Comparison of ENCODE assay signal across 25 mouse cellular contexts in the genomic region with DNA sequence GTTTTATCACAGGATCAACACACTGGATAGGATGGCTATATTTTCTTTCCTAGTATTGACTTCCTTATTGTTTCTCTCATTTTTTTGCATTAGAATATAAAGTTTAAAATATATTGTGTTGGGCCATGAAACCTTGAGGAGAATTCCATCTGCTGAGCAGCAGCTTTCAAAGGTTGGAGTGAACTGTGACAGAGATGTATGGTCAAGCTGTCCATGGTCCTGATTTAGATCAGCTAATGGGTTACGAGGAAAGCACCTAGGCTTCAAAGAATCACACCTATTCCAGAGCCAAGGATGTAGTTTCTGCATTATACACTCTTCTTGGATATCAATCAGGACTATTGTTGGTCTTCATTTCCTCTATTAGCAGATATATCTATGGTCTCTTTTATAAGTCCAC.
A peak's percentile ranks its signal among the peaks of the same experiment; 100 is the strongest.
DNase-seq lines count a peak whose midpoint lies in the region; ATAC-seq and TF ChIP-seq lines count a peak whose summit lies in the region.
"Had no signal": no experiment of that assay in that cellular context is flagged by ENCODE, and none has a peak within 500 bp of the region (broad histone marks: within the 10 kb centered on the region; RNA-seq: fewer than 3 reads in every experiment).

No protein-coding gene starts in this region.

- H3K4me1 ChIP-seq in kidney, embryonic 15.5 days = no peaks in the 10 kb centered on the region
- H3K4me1 ChIP-seq in liver, postnatal 0 days (ENCODE audit: insufficient read depth) = no peaks in the 10 kb centered on the region
- H3K4me1 ChIP-seq: heart, embryonic 15.5 days; stomach, embryonic 15.5 days had no signal

- no peak overlapping the region for H3K9ac ChIP-seq in kidney, embryonic 15.5 days
- H3K9ac ChIP-seq in liver, postnatal 0 days (replicated peaks) = no peak overlapping the region
- H3K9ac ChIP-seq: forebrain, embryonic 13.5 days; heart, embryonic 15.5 days; neural tube, embryonic 13.5 days; stomach, embryonic 15.5 days had no signal

- H3K4me2 ChIP-seq in kidney, embryonic 15.5 days = no peak overlapping the region
- no peak overlapping the region for H3K4me2 ChIP-seq in liver, postnatal 0 days (ENCODE audit: low read depth, low read length)
- H3K4me2 ChIP-seq: forebrain, embryonic 13.5 days; heart, embryonic 15.5 days; liver, embryonic 11.5 days; midbrain, embryonic 11.5 days; neural tube, embryonic 13.5 days; stomach, embryonic 15.5 days had no signal

- ATAC-seq in kidney, embryonic 15.5 days (replicated peaks; ENCODE audit: low FRiP score) = no peak
- no peak for ATAC-seq in liver, postnatal 0 days
- ATAC-seq: forebrain, embryonic 13.5 days; hindbrain, embryonic 16.5 days; intestine, postnatal 0 days had no signal

- WGBS in kidney, embryonic 15.5 days = 45% methylated on average over 1 of the region's 1 CpGs
- WGBS in liver, postnatal 0 days (ENCODE audit: insufficient replicate concordance) = 50% methylated on average over 1 of the region's 1 CpGs

- H3K9me3 ChIP-seq in kidney, embryonic 15.5 days (replicated peaks) = no peaks in the 10 kb centered on the region
- no peaks in the 10 kb centered on the region for H3K9me3 ChIP-seq in liver, postnatal 0 days (ENCODE audit: low read length)
- H3K9me3 ChIP-seq: forebrain, embryonic 13.5 days; heart, embryonic 15.5 days; neural tube, embryonic 13.5 days; stomach, embryonic 15.5 days had no signal

- no peak for TF ChIP-seq EP300 in liver, postnatal 0 days (IDR thresholded peaks at IDR 0.05; ENCODE audit: low read depth)

- no peaks in the 10 kb centered on the region for H3K27me3 ChIP-seq in kidney, embryonic 15.5 days
- no peaks in the 10 kb centered on the region for H3K27me3 ChIP-seq in liver, postnatal 0 days (ENCODE audit: insufficient read depth, low read length)
- H3K27me3 ChIP-seq: forebrain, embryonic 13.5 days; heart, embryonic 15.5 days; neural tube, embryonic 13.5 days; stomach, embryonic 15.5 days had no signal

- H3K36me3 ChIP-seq in kidney, embryonic 15.5 days = no peaks in the 10 kb centered on the region
- no peaks in the 10 kb centered on the region for H3K36me3 ChIP-seq in liver, postnatal 0 days (replicated peaks; ENCODE audit: insufficient read depth, low read length)
- H3K36me3 ChIP-seq: heart, embryonic 15.5 days; neural tube, embryonic 13.5 days; stomach, embryonic 15.5 days had no signal

- DNase-seq in kidney, adult 9 months = peak; percentile 4
- DNase-seq in 416B (ENCODE audit: low read depth) (peak; percentile 12), NIH3T3 (ENCODE audit: low read depth) (peak; percentile 33)
- peak; percentile 40 for DNase-seq in forelimb bud, embryonic 11.5 days (ENCODE audit: low read depth, low spot score)
- DNase-seq in thymus, postnatal 25 days = no peak
- no peak for DNase-seq in liver, postnatal 0 days
- DNase-seq: adrenal gland, adult 8-10 months; cerebellum, adult 9-11 months; gastrocnemius, postnatal 25 days; layer of hippocampus, adult 9-11 months; left cerebral cortex, postnatal 4 days; lung, adult 2 months; lung, postnatal 4 days; thymus, adult 18-20 months had no signal

- TF ChIP-seq CTCF in liver, postnatal 0 days (IDR thresholded peaks at IDR 0.05; ENCODE audit: low read depth) = no peak

- H3K4me3 ChIP-seq in kidney, embryonic 15.5 days (replicated peaks) = no peak overlapping the region
- H3K4me3 ChIP-seq in liver, postnatal 0 days (ENCODE audit: low read depth, low read length) = no peak overlapping the region
- H3K4me3 ChIP-seq: erythroblast, embryonic 14.5 days; forebrain, embryonic 13.5 days; heart, embryonic 15.5 days; left cerebral cortex, adult 2 months; neural tube, embryonic 13.5 days; stomach, embryonic 15.5 days had no signal

- no peak overlapping the region for H3K27ac ChIP-seq in kidney, embryonic 15.5 days
- no peak overlapping the region for H3K27ac ChIP-seq in liver, postnatal 0 days (ENCODE audit: low read depth)
- H3K27ac ChIP-seq: forebrain, embryonic 13.5 days; heart, embryonic 15.5 days; left cerebral cortex, adult 2 months; neural tube, embryonic 13.5 days; stomach, embryonic 15.5 days had no signal

Comparison
In these comparisons a context has a peak if more than half of its experiments do, and no peak if none do; other contexts are left out.
1. DNase-seq: peak in kidney, adult 9 months (single experiment), 416B (single experiment), NIH3T3 (single experiment) and forelimb bud, embryonic 11.5 days (single experiment); none in thymus, postnatal 25 days (single experiment) and liver, postnatal 0 days (single experiment).